ENCODE assay signal across 23 mouse cellular contexts in the genomic region with DNA sequence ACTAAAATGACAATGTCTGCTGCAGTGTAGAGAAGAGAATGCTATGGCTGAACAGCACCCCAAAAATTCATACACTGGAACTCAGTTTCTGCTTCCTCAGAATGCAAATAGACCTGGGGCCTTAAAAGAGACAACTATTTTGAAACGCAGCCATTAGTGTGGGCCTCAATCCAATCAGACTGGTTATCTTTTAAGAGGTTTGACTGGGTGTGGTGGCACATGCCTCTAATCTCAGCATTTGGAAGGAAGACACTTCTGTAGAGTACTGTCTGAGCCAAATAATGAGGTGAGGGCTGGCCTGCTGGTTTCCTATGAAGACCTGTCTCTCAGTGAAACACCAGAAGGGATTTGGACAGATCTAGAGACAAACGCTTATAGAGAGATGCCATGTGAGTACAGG. TPM values are rescaled to one million over a fixed set of nuclear protein-coding genes. Genes with fewer than 3 reads are reported as not detected.
DNase-seq lines count a peak whose midpoint lies in the region; ATAC-seq and TF ChIP-seq lines count a peak whose summit lies in the region.
"Had no signal": no experiment of that assay in that cellular context is flagged by ENCODE, and none has a peak within 500 bp of the region (broad histone marks: within the 10 kb centered on the region; RNA-seq: fewer than 3 reads in every experiment).

No protein-coding gene starts in this region.

- H3K27me3 ChIP-seq in spleen, adult 2 months (ENCODE audit: control insufficient read depth, insufficient read depth, low read length), result no peaks in the 10 kb centered on the region
- H3K27me3 ChIP-seq in MEL (ENCODE audit: control insufficient read depth in 1 of 2, insufficient read depth in 2 of 2, low read length in 2 of 2), result no peaks in the 10 kb centered on the region; a peak in 2 of 4 replicates
- H3K27me3 ChIP-seq: CH12.LX; embryonic facial prominence, embryonic 12.5 days had no signal

- 63% methylated on average over 2 of the region's 2 CpGs for WGBS in spleen, adult 2 months

- TF ChIP-seq EP300 in MEL (IDR thresholded peaks at IDR 0.05; ENCODE audit: low read depth in 1 of 2, low read length in 2 of 2), result no peak

- no peaks in the 10 kb centered on the region for H3K79me2 ChIP-seq in MEL (ENCODE audit: control insufficient read depth, insufficient read depth, low read length, poor library complexity)

- H3K9ac ChIP-seq in MEL (ENCODE audit: control insufficient read depth, low read depth, low read length, poor library complexity, severe bottlenecking), result no peak overlapping the region
- H3K9ac ChIP-seq: embryonic facial prominence, embryonic 12.5 days; forebrain, embryonic 12.5 days had no signal

- H3K4me1 ChIP-seq in spleen, adult 2 months (ENCODE audit: control insufficient read depth, insufficient read depth, insufficient read length), result peaks cover 12% of the 10 kb centered on the region
- H3K4me1 ChIP-seq in MEL (ENCODE audit: control insufficient read depth in 1 of 2, insufficient read depth in 2 of 2, low read length in 2 of 2), result no peaks in the 10 kb centered on the region

- no peak for ATAC-seq in activated CD4-positive, CD25-positive, alpha-beta regulatory T cell, adult 4 months
- ATAC-seq in erythroid progenitor cell, adult 5-6 weeks (replicated peaks; ENCODE audit: low FRiP score, poor library complexity, severe bottlenecking), result no peak
- ATAC-seq: CD4-positive, CD25-positive, alpha-beta regulatory T cell, adult 4 months; forebrain, embryonic 14.5 days; forebrain, embryonic 16.5 days had no signal

- no peaks in the 10 kb centered on the region for H3K9me3 ChIP-seq in MEL (replicated peaks; ENCODE audit: insufficient read depth, low read length)
- H3K9me3 ChIP-seq: embryonic facial prominence, embryonic 10.5 days; embryonic facial prominence, embryonic 12.5 days; forebrain, embryonic 10.5 days; forebrain, embryonic 12.5 days had no signal

- no peaks in the 10 kb centered on the region for H3K36me3 ChIP-seq in spleen, adult 2 months (ENCODE audit: control insufficient read depth, insufficient read depth, low read length)
- no peaks in the 10 kb centered on the region for H3K36me3 ChIP-seq in MEL (ENCODE audit: control insufficient read depth in 1 of 2, insufficient read depth in 2 of 2, low read length in 2 of 2)
- H3K36me3 ChIP-seq: embryonic facial prominence, embryonic 12.5 days; forebrain, embryonic 10.5 days; forebrain, embryonic 12.5 days; G1E had no signal

- TF ChIP-seq POLR2A in spleen, adult 2 months (IDR thresholded peaks at IDR 0.05; ENCODE audit: low read depth, low read length), result no peak
- no peak for TF ChIP-seq POLR2A in MEL (IDR thresholded peaks at IDR 0.05; ENCODE audit: control insufficient read depth in 1 of 2, insufficient read depth in 1 of 2, low read depth in 1 of 2, low read length in 2 of 2, poor library complexity in 1 of 2)

- no peak overlapping the region for H3K4me3 ChIP-seq in spleen, adult 2 months (ENCODE audit: extremely low read depth, insufficient read depth, insufficient read length)
- H3K4me3 ChIP-seq in MEL (ENCODE audit: control insufficient read depth in 1 of 2, insufficient read depth in 1 of 2, low read depth in 2 of 2, low read length in 2 of 2), result no peak overlapping the region
- H3K4me3 ChIP-seq: embryonic facial prominence, embryonic 10.5 days; embryonic facial prominence, embryonic 12.5 days; forebrain, embryonic 10.5 days; forebrain, embryonic 12.5 days had no signal

- TF ChIP-seq CTCF in spleen, adult 2 months (IDR thresholded peaks at IDR 0.05; ENCODE audit: extremely low read depth, insufficient read depth, insufficient read length, insufficient replicate concordance), result no peak
- TF ChIP-seq CTCF in MEL (IDR thresholded peaks at IDR 0.05 in 2 of 3, conservative IDR thresholded peaks at IDR 0.05 in 1 of 3; ENCODE audit: control insufficient read depth in 1 of 3, insufficient read depth in 1 of 3, low read depth in 2 of 3, low read length in 3 of 3, poor library complexity in 1 of 3, severe bottlenecking in 1 of 3), result no peak

- 0 out of 2 replicates have a peak overlapping the region, but pooled peaks have one; percentile 15 for H3K27ac ChIP-seq in spleen, adult 2 months (ENCODE audit: insufficient read depth, low read length)
- H3K27ac ChIP-seq in MEL (ENCODE audit: control insufficient read depth, low read depth, low read length), result no peak overlapping the region
- H3K27ac ChIP-seq: embryonic facial prominence, embryonic 10.5 days; embryonic facial prominence, embryonic 12.5 days; forebrain, embryonic 10.5 days; forebrain, embryonic 12.5 days had no signal

- TF ChIP-seq RAD21 in MEL (IDR thresholded peaks at IDR 0.05; ENCODE audit: low read depth, low read length), result no peak

- DNase-seq in spleen, adult 2 months (ENCODE audit: low read depth in 1 of 2, low spot score in 2 of 2), result no peak
- no peak for DNase-seq in spleen, adult 12 weeks (ENCODE audit: low spot score)
- DNase-seq in A20 (ENCODE audit: low read depth, low spot score), result peak; percentile 77
- DNase-seq in MEL (ENCODE audit: low read depth, low spot score), result peak; percentile 18
- DNase-seq: adrenal gland, adult 8-10 months; adrenal gland, postnatal 14 days; adrenal gland, postnatal 36 days; cerebellum, adult 11-12 months; cerebellum, adult 2 months; cerebellum, adult 9-10 months; cerebellum, postnatal 10 days; cerebellum, postnatal 25 days had no signal

TF ChIP-seq in MEL, 35 proteins besides CTCF, POLR2A, EP300 and RAD21:
- TF ChIP-seq BHLHE40 (IDR thresholded peaks at IDR 0.05; ENCODE audit: borderline replicate concordance, low read depth, low read length), result peak; percentile 74
- TF ChIP-seq ETS1 (IDR thresholded peaks at IDR 0.05; ENCODE audit: low read depth, low read length), result no peak
- TF ChIP-seq RCOR1 (IDR thresholded peaks at IDR 0.05; ENCODE audit: low read depth, low read length), result peak; percentile 87; the same call in 1 of the 2 replicates

RNA-seq across cellular contexts. Expression of gene Lpgat1, which starts 2.5 kb away (rescaled TPM):
- 9.2 and 13.8 TPM in 2 replicates for polyA plus RNA-seq in spleen, adult 2 months (2012; rRNA removed)
- not detected in 2 replicates for total RNA-seq in MEL (2012; rRNA removed)
- polyA plus RNA-seq in MEL (2012; ENCODE audit: insufficient read depth in 1 of 2, insufficient read length in 2 of 2, low read depth in 1 of 2, low replicate concordance in 2 of 2, missing spikeins in 1 of 2), result not detected
- 1 to 10 TPM; 6.2 to 6.6 TPM for polyA plus RNA-seq in activated CD4-positive, CD25-positive, alpha-beta regulatory T cell, adult 4 months (2017; shearing (Covaris generic))
- total RNA-seq in erythroid progenitor cell, adult 5-6 weeks (2015; ENCODE audit: low replicate concordance), result 7.2 and 8.8 TPM in 2 replicates
- 5.2 and 8.7 TPM in 2 replicates for total RNA-seq in erythroid progenitor cell, adult 5-6 weeks (2017; ENCODE audit: low replicate concordance)
- polyA plus RNA-seq: G1E had no signal

Comparison
In these comparisons a context has a peak if more than half of its experiments do, and no peak if none do; other contexts are left out.
1. DNase-seq: peak in A20 (single experiment) and MEL (single experiment); none in spleen, adult 2 months (0 of 2) and spleen, adult 12 weeks (single experiment).
2. RNA of gene Lpgat1, which starts 2.5 kb away (polyA plus RNA-seq): 9.2 to 13.8 TPM in spleen, adult 2 months and 6.2 to 6.6 TPM in activated CD4-positive, CD25-positive, alpha-beta regulatory T cell, adult 4 months; not detected in MEL; every median in the first group is over 4 times any median in the second.